Mouse (Mus musculus) thymus, adult 2 months (tissue): ENCODE measurements around the gene Hist1h2bj. TPM values are rescaled to one million over a fixed set of nuclear protein-coding genes. Genes with fewer than 3 reads are reported as not detected.
A peak's percentile ranks its signal among the peaks of the same experiment; 100 is the strongest.
"Not testable (repeated sequence)": the region's sequence is repeated elsewhere in the genome, so short reads cannot be mapped to it uniquely, and the experiment has no call there.

Experiments used
- DNase-seq: peaks from one replicate; pipeline ENCODE4 v3.0.0; 2021
- H3K27ac ChIP-seq: fragments of 200-500 bp; 2 replicates; pipeline ENCODE4 v1.5.1; 2012; ENCODE audit warnings: low read length, control low read depth; ENCODE audit not compliant: control insufficient read depth, insufficient read depth
- H3K27me3 ChIP-seq: fragments of 200-500 bp; 2 replicates; pipeline ENCODE4 v1.6.1; 2012; ENCODE audit warnings: mild to moderate bottlenecking, low read length, moderate library complexity, mixed read lengths; ENCODE audit not compliant: control insufficient read depth, insufficient read depth
- H3K36me3 ChIP-seq: fragments of 200-500 bp; 2 replicates; pipeline ENCODE4 v1.6.1; 2012; ENCODE audit warnings: mild to moderate bottlenecking, low read length, moderate library complexity; ENCODE audit not compliant: control insufficient read depth, insufficient read depth
- H3K4me1 ChIP-seq: fragments of 200-500 bp; replicated peaks from 2 replicates; pipeline ENCODE4 v1.6.1; 2012; ENCODE audit warnings: low read length; ENCODE audit not compliant: control insufficient read depth, insufficient read depth
- H3K4me3 ChIP-seq: fragments of 200-500 bp; 2 replicates; pipeline ENCODE4 v1.5.1; 2012; ENCODE audit warnings: mild to moderate bottlenecking, low read length, control low read depth, moderate library complexity; ENCODE audit not compliant: control insufficient read depth, insufficient read depth
- CTCF ChIP-seq: fragments of 200-500 bp; IDR thresholded peaks from 2 replicates; pipeline ENCODE4 v1.5.1; 2012; ENCODE audit warnings: mild to moderate bottlenecking, control low read depth, low read length, moderate library complexity, borderline replicate concordance; ENCODE audit not compliant: control insufficient read depth, poor library complexity, insufficient read depth; ENCODE audit errors: extremely low read depth
- POLR2A ChIP-seq: fragments of 200-500 bp; IDR thresholded peaks from 2 replicates; pipeline ENCODE4 v1.6.1; 2012; ENCODE audit warnings: mild to moderate bottlenecking, low read length, control low read depth, moderate library complexity; ENCODE audit not compliant: control insufficient read depth, poor library complexity, insufficient read depth; ENCODE audit errors: extremely low read depth
- WGBS: fragments of 180-500 bp; shearing (Covaris S2); methylation state at CpG from one replicate; pipeline ENCODE4 v1.1.7; 2018; 5-methylcytosine and 5-hydroxymethylcytosine counted together
- polyA plus RNA-seq: library from polyadenylated mRNA; depleted of rRNA; stranded (reverse); fragments of >200 nt; gene quantifications from 2 replicates; pipeline ENCODE4 v1.2.3, GENCODE M21; 2012; rRNA removed

Gene Hist1h2bj
- polyA plus RNA-seq, result 177 and 218 TPM in 2 replicates

- H3K36me3 ChIP-seq, H3K27me3 ChIP-seq, H3K4me1 ChIP-seq: not testable (repeated sequence)
- TF ChIP-seq POLR2A, result peak; percentile 73; the same call in 1 of the 2 replicates
- peak within 1 kb of the TSS; percentile 58 for H3K4me3 ChIP-seq
- DNase-seq, result peak; percentile 88
- H3K27ac ChIP-seq, result peak within 1 kb of the TSS; percentile 90
- under 1% methylated on average over 54 of the region's 80 CpGs for WGBS
Measured at GRCm38 (mm10) chr13:22042568-22043502, at the start of gene Hist1h2bj, which contains the start of gene Hist1h2ag. TSS of gene Hist1h2bj (plus strand) at chr13:22043214. TSS of gene Hist1h2ag (minus strand) at chr13:22042944.

GRCm38 (mm10) chr13:21993957-21994738 lies 48.9 kb upstream of the Hist1h2bj start:
- TF ChIP-seq POLR2A (no peak), CTCF (no peak)
- DNase-seq, result no peak
- H3K4me1 ChIP-seq, result peaks cover 6% of the 10 kb centered on the region; the same call in 1 of the 2 replicates
- WGBS, result 11% methylated on average over 22 of the region's 22 CpGs
- no peaks in the 10 kb centered on the region for H3K36me3 ChIP-seq
- H3K27ac ChIP-seq, result no peak overlapping the region
- peaks cover 15% of the 10 kb centered on the region for H3K27me3 ChIP-seq
- no peak overlapping the region for H3K4me3 ChIP-seq

GRCm38 (mm10) chr13:21994896-21995295 lies 48.1 kb upstream of the Hist1h2bj start:
- TF ChIP-seq CTCF, result no peak
- TF ChIP-seq POLR2A, result no peak
- WGBS, result 8% methylated on average over 8 of the region's 8 CpGs
- H3K36me3 ChIP-seq, result no peaks in the 10 kb centered on the region

GRCm38 (mm10) chr13:21995331-21995914 lies 47.6 kb upstream of the Hist1h2bj start:
- no peak for TF ChIP-seq POLR2A
- TF ChIP-seq CTCF, result no peak
- DNase-seq, result no peak
- 1% methylated on average over 21 of the region's 21 CpGs for WGBS
- Histone ChIP-seq H3K27me3 (peaks cover 15% of the 10 kb centered on the region), H3K27ac (no peak overlapping the region), H3K36me3 (no peaks in the 10 kb centered on the region), H3K4me1 (peaks cover 6% of the 10 kb centered on the region; the same call in 1 of the 2 replicates), H3K4me3 (0 out of 2 replicates have a peak overlapping the region, but pooled peaks have one; percentile 0)

More at GRCm38 (mm10) chr13:21994896-21995295, 48.1 kb upstream of the Hist1h2bj start:
- DNase-seq, result no peak
- Histone ChIP-seq H3K4me1 (peaks cover 6% of the 10 kb centered on the region; the same call in 1 of the 2 replicates), H3K27ac (no peak overlapping the region), H3K27me3 (peaks cover 15% of the 10 kb centered on the region), H3K4me3 (no peak overlapping the region)

GRCm38 (mm10) chr13:21996101-21996839 lies 46.7 kb upstream of the Hist1h2bj start:
- no peak for DNase-seq

GRCm38 (mm10) chr13:21996840-21997185 lies 46.2 kb upstream of the Hist1h2bj start:
- H3K27me3 ChIP-seq, result peaks cover 15% of the 10 kb centered on the region
- DNase-seq, result no peak
- H3K27ac ChIP-seq, result no peak overlapping the region
- no peak overlapping the region for H3K4me3 ChIP-seq
- WGBS, result 22% methylated on average over 13 of the region's 13 CpGs
- H3K36me3 ChIP-seq, result no peaks in the 10 kb centered on the region
- H3K4me1 ChIP-seq, result peaks cover 12% of the 10 kb centered on the region
- TF ChIP-seq CTCF, result no peak
- no peak for TF ChIP-seq POLR2A

More at GRCm38 (mm10) chr13:21996101-21996839, 46.7 kb upstream of the Hist1h2bj start:
- H3K4me1 ChIP-seq, result peaks cover 9% of the 10 kb centered on the region; the same call in 1 of the 2 replicates
- no peak overlapping the region for H3K27ac ChIP-seq
- TF ChIP-seq CTCF, result no peak
- no peak for TF ChIP-seq POLR2A
- WGBS, result 6% methylated on average over 12 of the region's 12 CpGs
- no peak overlapping the region for H3K4me3 ChIP-seq
- H3K27me3 ChIP-seq, result peaks cover 15% of the 10 kb centered on the region
- no peaks in the 10 kb centered on the region for H3K36me3 ChIP-seq
